Mouse (Mus musculus) limb, embryonic 14.5 days (tissue): ENCODE results near the gene Timm13. TPM values are rescaled to one million over a fixed set of nuclear protein-coding genes. Genes with fewer than 3 reads are reported as not detected.
A peak's percentile ranks its signal among the peaks of the same experiment; 100 is the strongest.

Source experiments
- ATAC-seq: fragments of 200-750 bp; cut with Nextera tagmentation; 2 replicates; pipeline ENCODE4 v1.8.0; 2017; ENCODE audit warnings: low read depth, moderate number of reproducible peaks, moderate TSS enrichment; ENCODE audit not compliant: low FRiP score
- DNase-seq: peaks from one replicate; pipeline ENCODE4 v3.0.0-alpha.2; 2015; ENCODE audit warnings: low spot score
- H3K27ac ChIP-seq: fragments of 300-500 bp; sonication (generic); replicated peaks from 2 replicates; pipeline ENCODE4 v1.5.1; 2014; ENCODE audit warnings: low read depth, mild to moderate bottlenecking, low read length, moderate library complexity, mixed read lengths
- H3K27me3 ChIP-seq: fragments of 300-500 bp; sonication (generic); 2 replicates; pipeline ENCODE4 v1.6.1; 2014; ENCODE audit warnings: low read length, mixed read lengths; ENCODE audit not compliant: control insufficient read depth, insufficient read depth
- H3K36me3 ChIP-seq: fragments of 300-500 bp; sonication (generic); 2 replicates; pipeline ENCODE4 v1.6.1; 2014; ENCODE audit warnings: mild to moderate bottlenecking, low read length, moderate library complexity, mixed read lengths; ENCODE audit not compliant: control insufficient read depth, insufficient read depth
- H3K4me1 ChIP-seq: fragments of 300-500 bp; sonication (generic); 2 replicates; pipeline ENCODE4 v1.6.1; 2014; ENCODE audit warnings: antibody characterized with exemption, low read length, mixed read lengths; ENCODE audit not compliant: control insufficient read depth, insufficient read depth
- H3K4me2 ChIP-seq: fragments of 300-500 bp; sonication (generic); replicated peaks from 2 replicates; pipeline ENCODE4 v1.6.1; 2014; ENCODE audit warnings: low read depth, mild to moderate bottlenecking, low read length, moderate library complexity; ENCODE audit not compliant: severe bottlenecking
- H3K4me3 ChIP-seq: fragments of 300-500 bp; sonication (generic); replicated peaks from 2 replicates; pipeline ENCODE4 v1.5.1; 2014; ENCODE audit warnings: low read length
- H3K9ac ChIP-seq: fragments of 300-500 bp; sonication (generic); 2 replicates; pipeline ENCODE4 v1.6.1; 2014; ENCODE audit warnings: mild to moderate bottlenecking, low read depth, low read length, moderate library complexity; ENCODE audit not compliant: severe bottlenecking
- H3K9me3 ChIP-seq: fragments of 300-500 bp; sonication (generic); 2 replicates; pipeline ENCODE4 v1.6.1; 2016; ENCODE audit warnings: low read length; ENCODE audit not compliant: control insufficient read depth
- POLR2A ChIP-seq: fragments of 200-500 bp; IDR thresholded peaks from 2 replicates; pipeline ENCODE4 v1.8.0; 2012; ENCODE audit warnings: inconsistent platforms, mild to moderate bottlenecking, moderate library complexity, borderline replicate concordance; ENCODE audit not compliant: insufficient read depth, insufficient read length; ENCODE audit errors: extremely low read depth
- WGBS: fragments of 180-500 bp; shearing (Covaris S2); extraction: QIAGEN DNeasy Blood & Tissue Kit; methylation state at CpG from one replicate; pipeline ENCODE4 v1.1.7; 2014; 5-methylcytosine and 5-hydroxymethylcytosine counted together
- polyA plus RNA-seq, 2 experiments: library from polyadenylated mRNA; depleted of rRNA in 1 of 2; stranded (reverse) in 1 of 2; unstranded in 1 of 2; fragments of >200 nt; fragmentation: Nextera tagmentation in 1 of 2; extraction: Ambion mirVana in 1 of 2; gene quantifications; 2 replicates each; pipeline versions ENCODE4 v1.2.1 to v1.2.3; 2012 to 2014

Gene Timm13
- polyA plus RNA-seq, 2 experiments, result 229 to 335 TPM

DNA sequence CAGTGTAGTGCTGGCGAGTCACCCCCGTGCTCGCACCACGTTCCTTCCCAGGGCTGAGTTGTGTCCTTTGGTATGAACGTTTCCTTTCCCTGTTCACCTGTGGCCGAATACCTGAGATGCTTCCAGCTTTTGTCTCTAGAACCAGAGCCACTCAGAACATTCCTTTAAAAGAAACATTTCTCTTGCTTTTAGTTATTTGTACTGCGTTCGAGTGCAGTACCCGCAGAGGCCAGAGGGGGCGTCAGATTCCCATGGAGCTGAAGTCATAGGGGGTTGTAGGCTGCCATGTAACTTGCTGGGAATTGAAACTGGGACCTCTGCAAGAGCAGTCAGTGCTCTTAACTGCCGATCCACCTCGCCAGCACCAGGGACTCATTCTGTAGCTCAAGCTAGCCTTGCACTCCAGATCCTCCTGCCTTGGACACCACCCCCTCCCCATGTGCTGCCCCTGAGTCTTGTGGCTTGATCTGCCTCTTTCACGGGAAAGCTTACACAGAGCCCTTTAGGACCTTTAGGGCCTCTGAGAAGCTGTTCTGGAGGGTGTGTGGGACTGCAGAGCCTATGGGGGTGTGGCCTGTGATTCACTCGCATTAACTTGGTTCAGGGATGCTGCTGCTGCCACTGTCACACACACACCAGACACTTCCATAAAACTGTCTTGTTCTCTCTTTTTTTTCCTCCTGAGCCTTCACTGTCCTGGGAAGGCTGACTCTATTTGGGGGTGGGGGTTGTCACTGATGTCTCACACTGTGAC, 46.1 kb upstream of the Timm13 start:
- ATAC-seq (no peak), DNase-seq (no peak)
- Histone ChIP-seq H3K36me3 (no peaks in the 10 kb centered on the region), H3K4me3 (no peak overlapping the region), H3K27ac (no peak overlapping the region), H3K4me2 (no peak overlapping the region), H3K27me3 (no peaks in the 10 kb centered on the region), H3K9me3 (no peaks in the 10 kb centered on the region), H3K9ac (no peak overlapping the region), H3K4me1 (peaks cover 12% of the 10 kb centered on the region)
- 61% methylated on average over 14 of the region's 14 CpGs for WGBS
- TF ChIP-seq POLR2A, result no peak

DNA sequence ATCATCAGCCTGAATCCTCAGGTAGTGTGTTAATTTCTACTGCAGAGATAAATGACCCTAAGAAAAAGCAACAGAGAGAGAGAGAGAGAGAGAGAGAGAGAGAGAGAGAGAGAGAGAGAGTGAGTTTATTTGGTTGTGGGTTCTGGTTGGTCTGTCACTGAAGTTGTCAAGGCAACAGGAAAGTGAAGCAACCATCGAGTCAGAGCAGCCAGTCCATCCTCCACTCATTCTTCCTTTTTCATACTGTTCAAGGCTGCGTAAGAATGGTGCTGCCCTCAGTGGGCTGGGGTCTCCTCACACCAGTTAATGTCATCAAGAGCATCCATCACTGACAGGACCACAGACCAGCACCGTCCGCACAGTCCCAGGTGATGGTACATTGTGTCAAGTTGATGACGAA, 43.5 kb upstream of the Timm13 start:
- Histone ChIP-seq H3K9me3 (no peaks in the 10 kb centered on the region), H3K36me3 (no peaks in the 10 kb centered on the region), H3K27ac (no peak overlapping the region), H3K9ac (no peak overlapping the region), H3K4me3 (no peak overlapping the region), H3K4me1 (peaks cover 30% of the 10 kb centered on the region), H3K27me3 (no peaks in the 10 kb centered on the region), H3K4me2 (no peak overlapping the region)
- WGBS, result 86% methylated on average over 5 of the region's 5 CpGs
- ATAC-seq, result no peak
- no peak for DNase-seq
- TF ChIP-seq POLR2A, result no peak

- Histone ChIP-seq H3K4me1 (peaks cover 33% of the 10 kb centered on the region), H3K27ac (no peak overlapping the region), H3K27me3 (no peaks in the 10 kb centered on the region), H3K4me2 (no peak overlapping the region), H3K4me3 (no peak overlapping the region), H3K9me3 (no peaks in the 10 kb centered on the region), H3K9ac (no peak overlapping the region), H3K36me3 (no peaks in the 10 kb centered on the region)
- no peak for TF ChIP-seq POLR2A
- DNase-seq (no peak), ATAC-seq (no peak)
- 74% methylated on average over 8 of the region's 9 CpGs for WGBS
Measured at GRCm38 (mm10) chr10:80943701-80944100, 42.9 kb upstream of the Timm13 start.

- H3K4me1 ChIP-seq, result peaks cover 40% of the 10 kb centered on the region
Measured at GRCm38 (mm10) chr10:80942919-80943318, 42.1 kb upstream of the Timm13 start.

GRCm38 (mm10) chr10:80940988-80941347, 40.2 kb upstream of the Timm13 start:
- Histone ChIP-seq H3K27me3 (no peaks in the 10 kb centered on the region), H3K36me3 (no peaks in the 10 kb centered on the region), H3K4me3 (no peak overlapping the region), H3K9me3 (no peaks in the 10 kb centered on the region), H3K9ac (no peak overlapping the region), H3K4me2 (0 out of 2 replicates have a peak overlapping the region, but pooled peaks have one; percentile 77), H3K4me1 (peaks cover 51% of the 10 kb centered on the region), H3K27ac (peak overlapping the region; percentile 68)
- TF ChIP-seq POLR2A, result no peak
- WGBS, result 71% methylated on average over 1 of the region's 2 CpGs
- no peak for ATAC-seq
- DNase-seq, result no peak

More at GRCm38 (mm10) chr10:80942919-80943318, 42.1 kb upstream of the Timm13 start:
- Histone ChIP-seq H3K36me3 (no peaks in the 10 kb centered on the region), H3K27ac (no peak overlapping the region), H3K9ac (no peak overlapping the region), H3K4me2 (no peak overlapping the region), H3K9me3 (no peaks in the 10 kb centered on the region), H3K4me3 (no peak overlapping the region), H3K27me3 (no peaks in the 10 kb centered on the region)
- ATAC-seq (no peak), DNase-seq (no peak)
- no peak for TF ChIP-seq POLR2A
- 53% methylated on average over 8 of the region's 8 CpGs for WGBS
